In the genomic region with DNA sequence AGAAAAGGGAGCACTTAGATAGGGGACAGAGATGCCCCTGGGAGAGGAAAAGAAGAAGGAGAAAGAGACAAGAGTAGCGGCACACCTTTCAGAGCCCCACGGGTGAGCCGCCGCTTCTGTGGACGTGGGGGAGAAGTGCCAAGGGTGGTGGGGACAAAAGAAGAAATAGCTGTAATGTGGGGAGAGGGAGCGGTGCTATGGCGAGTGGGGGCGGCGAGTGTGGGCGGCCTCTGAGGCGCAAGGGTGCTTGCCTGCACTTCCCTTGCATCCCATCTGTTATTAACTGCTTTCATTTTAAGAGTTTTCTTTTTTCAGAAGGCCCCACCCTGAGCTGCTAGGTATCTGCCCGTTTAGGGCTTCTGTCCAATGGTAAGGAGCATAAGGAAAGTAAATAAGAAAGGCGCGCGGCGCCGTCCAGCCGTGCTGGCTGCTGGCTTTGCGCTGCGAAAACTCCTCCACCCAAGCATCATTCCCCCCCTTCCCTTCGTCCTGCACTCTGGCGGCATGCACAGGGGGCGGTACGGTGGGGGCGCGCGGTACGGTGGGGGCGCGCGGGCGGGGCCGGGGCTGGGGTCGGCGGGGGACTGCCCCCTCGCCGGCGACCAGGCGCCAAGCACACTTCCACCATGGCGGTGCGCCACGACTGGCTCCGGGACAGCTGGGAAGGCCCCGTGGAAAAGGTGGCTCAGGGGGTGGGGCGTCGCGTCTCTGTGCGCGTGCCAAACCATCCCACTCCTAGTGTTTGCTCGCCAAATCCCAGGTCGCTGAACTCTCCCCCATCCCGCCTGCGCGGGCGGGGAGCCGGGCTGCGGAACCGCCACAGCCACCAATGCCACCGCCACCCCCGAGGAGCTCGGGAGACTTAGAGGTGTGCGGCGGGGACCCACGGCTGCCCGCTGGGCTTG, we compare ENCODE assay signal across 7 mouse cellular contexts. TPM values are rescaled to one million over a fixed set of nuclear protein-coding genes. Genes with fewer than 3 reads are reported as not detected.
DNase-seq lines count a peak whose midpoint lies in the region; ATAC-seq and TF ChIP-seq lines count a peak whose summit lies in the region.

No protein-coding gene starts in this region.

- H3K4me1 ChIP-seq in cortical plate, adult 2 months (ENCODE audit: control insufficient read depth, insufficient read depth, low read length), result no peaks in the 10 kb centered on the region
- H3K4me1 ChIP-seq in hindbrain, embryonic 13.5 days (replicated peaks), result no peaks in the 10 kb centered on the region
- H3K4me1 ChIP-seq in midbrain, embryonic 11.5 days (ENCODE audit: control insufficient read depth, insufficient read depth, low read length), result no peaks in the 10 kb centered on the region

- peak; percentile 53 to 65 for DNase-seq in left cerebral cortex, adult 18-20 months (ENCODE audit: low spot score in 2 of 2)
- no peak for DNase-seq in left cerebral cortex, adult 8-10 months (ENCODE audit: low spot score in 2 of 2)
- DNase-seq in NIH3T3 (ENCODE audit: low read depth), result peak; percentile 69
- peak; percentile 94 for DNase-seq in midbrain, embryonic 11.5 days (ENCODE audit: low spot score, missing footprints)

- peak; percentile 61 for ATAC-seq in hindbrain, embryonic 13.5 days (ENCODE audit: low FRiP score)
- ATAC-seq in midbrain, embryonic 11.5 days (ENCODE audit: low FRiP score), result peak; percentile 58
- ATAC-seq in frontal cortex, adult (ENCODE audit: low TSS enrichment), result no peak

- TF ChIP-seq POLR2A in cortical plate, adult 2 months (IDR thresholded peaks at IDR 0.05; ENCODE audit: extremely low read depth, insufficient read depth, low read length), result no peak

- 0 out of 2 replicates have a peak overlapping the region, but pooled peaks have one; percentile 43 for H3K9ac ChIP-seq in hindbrain, embryonic 13.5 days
- H3K9ac ChIP-seq in midbrain, embryonic 11.5 days (ENCODE audit: low read length), result no peak overlapping the region

- no peak for TF ChIP-seq CTCF in cortical plate, adult 2 months (IDR thresholded peaks at IDR 0.05; ENCODE audit: extremely low read depth, insufficient read depth, low read length)

- no peak overlapping the region for H3K27ac ChIP-seq in cortical plate, adult 2 months (ENCODE audit: insufficient read depth, low read length)
- H3K27ac ChIP-seq in hindbrain, embryonic 13.5 days, result no peak overlapping the region
- no peak overlapping the region for H3K27ac ChIP-seq in midbrain, embryonic 11.5 days (ENCODE audit: low read depth, low read length)

- WGBS in hindbrain, embryonic 13.5 days, result 55% methylated on average over 65 of the region's 65 CpGs
- 55% methylated on average over 64 of the region's 65 CpGs for whole genome bisulfite sequencing in midbrain, embryonic 11.5 days

- H3K9me3 ChIP-seq in hindbrain, embryonic 13.5 days, result peaks cover 21% of the 10 kb centered on the region
- H3K9me3 ChIP-seq in midbrain, embryonic 11.5 days (ENCODE audit: control insufficient read depth, low read length), result peaks cover 8% of the 10 kb centered on the region

- H3K36me3 ChIP-seq in hindbrain, embryonic 13.5 days, result no peaks in the 10 kb centered on the region
- H3K36me3 ChIP-seq in midbrain, embryonic 11.5 days (ENCODE audit: control insufficient read depth, insufficient read depth, low read length), result no peaks in the 10 kb centered on the region

- H3K4me2 ChIP-seq in hindbrain, embryonic 13.5 days, result peak overlapping the region; percentile 30; the same call in 1 of the 2 replicates
- no peak overlapping the region for H3K4me2 ChIP-seq in midbrain, embryonic 11.5 days

- H3K27me3 ChIP-seq in hindbrain, embryonic 13.5 days, result no peaks in the 10 kb centered on the region
- no peaks in the 10 kb centered on the region for H3K27me3 ChIP-seq in midbrain, embryonic 11.5 days (ENCODE audit: control insufficient read depth, insufficient read depth, low read length)

- 0 out of 2 replicates have a peak overlapping the region, but pooled peaks have one; percentile 19 for H3K4me3 ChIP-seq in cortical plate, adult 2 months (ENCODE audit: insufficient read depth, low read length)
- peak overlapping the region; percentile 29 for H3K4me3 ChIP-seq in hindbrain, embryonic 13.5 days
- H3K4me3 ChIP-seq in midbrain, embryonic 11.5 days (ENCODE audit: low read depth, low read length), result peak overlapping the region; percentile 15

RNA-seq across cellular contexts. Expression of a gene that starts 49.2 kb away (rescaled TPM):
- 10 to 100 TPM; 25.2 to 28.8 TPM for total RNA-seq in left cerebral cortex, adult 18-20 months (2021)
- total RNA-seq in left cerebral cortex, adult 8-10 months (2022), result 10 to 100 TPM; 25.8 to 27.9 (median 26.3) TPM
- polyA plus RNA-seq in cortical plate, adult 2 months (2012; rRNA removed), result 10.7 and 11.8 TPM in 2 replicates
- 33.9 and 34.5 TPM in 2 replicates for polyA plus RNA-seq in hindbrain, embryonic 13.5 days (2015; fragmentation: Nextera tagmentation; extraction: Ambion mirVana)
- 38.0 and 40.6 TPM in 2 replicates for polyA plus RNA-seq in midbrain, embryonic 11.5 days (2014; fragmentation: Nextera tagmentation; extraction: Ambion mirVana)

RNA-seq across cellular contexts. Expression of a gene that starts 49.5 kb away (rescaled TPM):
- total RNA-seq in left cerebral cortex, adult 18-20 months (2021), result 10 to 100 TPM; 10.8 to 11.6 TPM
- total RNA-seq in left cerebral cortex, adult 8-10 months (2022), result 10 to 100 TPM in 3 of 4 experiments, 1 to 10 TPM in 1; 9.8 to 13.4 (median 11.3) TPM
- polyA plus RNA-seq in cortical plate, adult 2 months (2012; rRNA removed), result 4.9 and 5.0 TPM in 2 replicates
- polyA plus RNA-seq in hindbrain, embryonic 13.5 days (2015; fragmentation: Nextera tagmentation; extraction: Ambion mirVana), result 11.4 and 11.8 TPM in 2 replicates
- 8.1 and 8.3 TPM in 2 replicates for polyA plus RNA-seq in midbrain, embryonic 11.5 days (2014; fragmentation: Nextera tagmentation; extraction: Ambion mirVana)

Comparison
In these comparisons a context has a peak if more than half of its experiments do, and no peak if none do; other contexts are left out.
1. DNase-seq: peak in left cerebral cortex, adult 18-20 months (2 of 2), NIH3T3 (single experiment) and midbrain, embryonic 11.5 days (single experiment); none in left cerebral cortex, adult 8-10 months (0 of 2).
2. Peak in every context shown above with its lines, with median percentiles within 50 percentile points of each other: H3K4me3 ChIP-seq.